Mouse (Mus musculus) fibroblast of lung, adult 2 months (primary cell): ENCODE measurements at regions not wholly inside any gene's neighbourhood (a gene's known extent, or its start where the extent isn't known, plus 50 kb on each side); places are given as distances from the start of the nearest gene placed in this dataset.

ENCODE experiments used
- DNase-seq: peaks from one replicate; pipeline ENCODE4 v3.0.0-alpha.2; 2011; ENCODE audit warnings: low read depth

DNA sequence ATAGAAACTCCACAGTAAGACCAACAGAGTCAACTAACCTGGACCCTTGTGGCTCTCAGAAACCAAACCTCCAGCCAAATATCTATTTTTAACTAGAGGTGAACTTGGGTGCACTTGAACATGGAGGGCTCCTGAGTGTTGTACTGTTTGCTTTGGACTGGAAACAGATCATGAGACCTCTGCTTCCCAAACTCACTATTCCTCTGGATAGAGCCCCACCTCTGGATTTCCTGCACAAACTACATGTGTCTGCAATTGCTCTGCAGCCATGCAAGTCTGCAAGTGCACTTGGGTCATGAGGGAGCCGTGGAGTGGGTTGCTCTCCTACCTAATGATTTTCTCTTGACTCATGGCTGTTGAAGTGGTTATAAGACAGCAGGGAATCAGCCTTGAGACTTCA lies 759.9 kb upstream of the Fam160b2 start:
- no peak for DNase-seq

DNA sequence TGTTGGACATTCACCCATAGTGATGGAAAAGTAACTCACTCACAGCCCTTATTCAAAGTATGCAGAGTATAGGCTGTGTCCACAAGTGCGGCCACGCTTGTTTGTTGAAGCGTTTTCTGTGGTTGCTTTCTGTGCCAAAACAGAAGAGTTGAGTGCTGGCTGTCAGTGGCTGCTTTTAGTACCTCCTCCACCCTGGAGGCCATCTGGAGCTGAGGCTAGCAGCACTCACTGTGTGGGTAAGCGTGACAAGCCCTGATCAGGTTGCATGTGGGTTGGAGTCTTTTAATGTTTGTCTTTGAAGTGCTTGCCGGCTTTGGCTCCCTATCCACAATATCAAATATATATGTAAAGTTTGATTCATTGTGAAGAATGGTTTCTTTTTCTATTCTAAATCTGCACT lies 738.6 kb upstream of the Fam160b2 start:
- no peak for DNase-seq

DNA sequence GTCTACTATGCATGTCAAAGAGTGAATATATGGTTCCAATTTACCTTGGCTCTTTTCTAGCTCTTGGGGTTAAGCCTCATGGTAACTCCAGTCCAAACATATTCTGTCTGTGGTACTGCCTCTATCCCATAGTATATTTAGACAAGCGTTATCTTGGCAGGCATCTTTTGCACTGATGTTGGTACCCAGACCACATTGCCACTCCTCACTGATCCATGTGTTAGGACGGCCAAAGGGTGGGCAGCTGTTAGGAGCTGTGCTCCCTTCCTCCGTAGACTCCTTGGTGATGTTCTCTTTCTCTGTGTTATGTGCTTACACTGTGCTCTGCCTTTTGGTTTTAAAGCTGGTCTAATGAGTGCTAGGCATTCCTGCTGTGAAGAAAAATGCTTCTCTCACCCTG lies 737.3 kb upstream of the Fam160b2 start:
- DNase-seq, result no peak

GRCm38 (mm10) chr14:71334022-71334421 lies 734.4 kb upstream of the Fam160b2 start:
- no peak for DNase-seq

- DNase-seq, result no peak
Observed at GRCm38 (mm10) chr14:71329862-71330630, 730.4 kb upstream of the Fam160b2 start.

DNA sequence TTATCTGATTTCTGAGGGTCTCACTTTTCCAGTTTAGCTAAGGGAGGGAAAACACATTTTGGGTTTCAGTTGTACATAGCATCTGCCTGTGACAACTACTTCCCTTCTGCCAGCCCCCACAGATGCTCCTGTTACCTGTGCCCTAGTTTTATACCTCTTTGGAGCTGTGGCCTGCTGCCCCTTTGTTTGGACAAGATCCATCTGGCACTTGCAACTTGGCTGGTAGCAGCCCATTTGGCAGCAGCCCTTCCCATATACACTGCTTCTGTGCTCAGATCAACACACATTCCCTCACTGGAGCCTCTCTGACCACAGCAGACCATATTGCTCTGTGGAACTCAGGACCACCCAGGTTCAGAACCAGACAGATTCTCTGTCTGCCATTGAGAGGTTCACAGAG lies 728.0 kb upstream of the Fam160b2 start:
- DNase-seq, result no peak

DNA sequence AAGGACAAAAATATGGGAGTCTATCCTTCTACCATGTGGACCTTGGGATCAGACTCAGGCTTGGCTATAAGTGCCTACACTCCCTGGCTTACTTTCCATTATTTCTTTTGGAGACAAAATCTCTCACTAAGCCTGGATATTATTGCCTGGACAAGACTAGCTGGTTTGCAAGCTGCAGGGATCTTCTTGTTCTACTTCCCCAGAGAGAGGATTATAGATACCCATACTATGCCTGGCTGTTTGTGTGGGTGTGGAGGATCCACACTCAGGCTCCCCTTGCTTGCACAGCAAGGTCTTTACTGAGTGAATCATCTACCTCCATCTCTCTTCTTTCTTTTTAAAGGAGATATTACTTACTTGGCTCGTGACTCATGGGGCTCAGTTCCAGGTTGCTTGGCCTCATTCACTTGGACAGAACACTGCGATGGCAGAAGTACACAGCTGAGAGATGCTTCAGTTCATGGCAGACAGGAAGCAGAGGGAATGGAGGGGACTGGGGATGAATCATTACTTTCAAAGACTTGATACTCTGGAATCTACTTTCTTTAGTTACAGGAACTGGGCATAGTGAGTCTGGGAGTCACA lies 727.0 kb upstream of the Fam160b2 start:
- no peak for DNase-seq

DNA sequence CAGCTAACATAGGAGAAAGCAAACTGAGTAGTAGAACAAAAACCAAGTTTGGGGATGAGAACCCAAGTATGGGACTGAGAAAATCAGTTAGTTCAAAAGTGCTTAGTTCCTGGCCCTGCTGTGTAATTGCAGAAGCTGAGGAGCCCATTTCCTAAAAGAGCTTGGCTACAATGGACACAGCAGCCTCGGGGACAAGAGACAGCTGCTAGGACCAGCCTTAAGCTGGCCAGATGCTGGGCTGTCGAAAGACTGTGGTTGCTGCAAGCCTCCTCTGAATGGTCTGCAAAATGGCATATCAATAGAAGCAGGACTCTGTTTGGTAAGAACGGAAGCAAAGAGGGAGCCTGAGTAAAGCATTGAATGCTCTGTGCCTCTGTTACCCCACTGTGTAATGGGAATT lies 715.6 kb upstream of the Fam160b2 start:
- no peak for DNase-seq

DNA sequence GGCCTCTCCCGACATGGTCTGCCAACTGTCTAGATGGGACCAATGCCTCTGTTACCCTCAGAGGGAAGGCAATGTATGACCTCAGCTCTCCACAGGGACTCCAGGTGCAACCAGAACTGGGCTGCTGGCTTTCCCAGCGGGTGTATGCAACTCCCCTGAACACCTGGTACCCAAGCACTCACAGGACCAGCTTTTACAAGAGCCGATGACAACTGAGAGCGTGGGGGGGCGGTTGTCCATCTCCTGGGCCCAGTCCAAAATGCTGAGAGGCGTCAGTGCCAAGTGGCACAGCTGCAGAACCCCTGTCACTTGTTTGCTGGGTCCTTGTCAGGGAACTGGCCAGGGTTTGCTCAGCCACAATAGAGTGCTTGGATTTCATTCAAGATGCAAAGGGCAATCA lies 700.1 kb upstream of the Fam160b2 start:
- no peak for DNase-seq

DNA sequence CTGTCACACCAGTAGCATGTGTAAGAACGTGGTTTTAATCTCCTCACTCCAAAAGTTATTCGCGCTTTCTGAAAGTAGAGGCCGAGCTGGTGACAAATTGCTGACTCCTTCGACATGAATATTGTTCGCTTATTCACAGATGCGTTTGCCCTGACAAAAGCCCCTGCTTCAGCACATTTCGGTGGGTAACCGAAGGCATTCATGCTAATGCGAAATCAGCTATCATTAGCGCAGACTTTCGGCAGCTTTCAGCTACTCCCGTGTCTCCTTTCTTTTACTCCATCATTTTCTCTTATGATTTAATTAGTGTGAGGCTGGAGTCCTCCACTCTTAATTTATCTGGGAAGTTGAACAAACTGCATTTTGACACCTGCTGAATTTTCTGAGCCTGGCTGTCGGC lies 681.9 kb upstream of the Fam160b2 start:
- no peak for DNase-seq

DNA sequence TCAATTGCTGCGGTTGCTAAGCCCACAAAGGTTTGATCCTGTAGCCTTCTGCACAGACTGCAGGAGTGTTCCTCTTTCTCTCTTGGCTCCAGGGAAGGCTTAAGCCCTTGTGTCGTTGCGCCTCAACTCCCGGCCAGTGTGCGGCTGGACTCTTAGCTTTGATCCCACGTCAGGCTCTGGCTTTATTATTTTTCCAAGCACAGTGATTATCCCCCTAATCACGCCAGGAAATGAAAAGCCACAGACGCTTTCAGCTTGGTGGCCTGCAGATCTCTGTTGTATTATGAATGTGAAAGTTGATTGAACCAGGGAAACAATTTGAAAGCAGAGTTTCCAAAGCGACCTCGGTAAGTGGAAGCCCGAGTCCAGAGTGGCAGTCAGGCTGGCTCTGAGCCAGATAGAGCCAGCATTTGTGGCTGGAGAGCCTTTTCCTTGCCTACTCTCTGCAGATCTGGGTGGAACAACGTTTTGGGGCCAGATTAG lies 676.7 kb upstream of the Fam160b2 start:
- no peak for DNase-seq

GRCm38 (mm10) chr14:71272470-71272869 lies 672.8 kb upstream of the Fam160b2 start:
- no peak for DNase-seq

DNA sequence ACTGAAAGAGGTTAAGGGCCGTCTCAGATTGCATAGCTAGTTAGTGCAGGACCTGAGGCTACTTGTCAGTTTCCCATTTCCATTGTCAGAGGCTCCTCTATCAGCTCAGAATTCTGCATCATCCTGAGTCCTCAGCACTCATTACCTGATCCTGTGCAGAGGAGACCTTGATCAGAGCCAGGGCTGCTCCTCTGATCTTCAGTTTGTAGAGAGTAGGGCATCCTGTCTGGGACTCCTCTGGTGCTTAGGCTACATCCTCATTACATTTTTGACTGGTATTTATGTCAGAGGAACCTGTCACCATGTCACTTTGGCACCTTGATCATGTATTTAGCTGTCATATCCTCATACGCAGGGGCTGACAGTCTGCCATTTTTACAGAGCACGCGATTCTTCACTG lies 658.0 kb upstream of the Fam160b2 start:
- no peak for DNase-seq

DNA sequence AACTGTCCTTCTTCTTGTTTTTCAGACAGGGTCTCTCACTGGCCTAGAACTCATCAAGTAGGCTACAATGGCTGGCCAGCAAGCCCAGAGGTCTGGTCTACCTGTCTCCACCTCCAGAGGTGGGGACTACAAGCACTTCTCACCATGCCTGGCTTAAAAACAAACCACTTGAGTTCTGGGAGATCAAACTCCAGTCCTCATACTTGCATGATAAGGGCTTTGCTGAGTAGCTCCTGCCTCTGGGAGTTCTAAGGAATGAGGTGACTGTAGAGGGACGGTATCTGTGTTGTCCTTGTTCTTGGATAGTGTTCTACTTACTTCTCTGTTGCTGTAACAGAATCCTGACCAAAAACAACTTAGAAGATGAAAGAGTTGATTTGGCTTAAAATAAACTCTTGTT lies 654.6 kb upstream of the Fam160b2 start:
- DNase-seq, result no peak

GRCm38 (mm10) chr14:71252136-71252535 lies 652.5 kb upstream of the Fam160b2 start:
- no peak for DNase-seq

DNA sequence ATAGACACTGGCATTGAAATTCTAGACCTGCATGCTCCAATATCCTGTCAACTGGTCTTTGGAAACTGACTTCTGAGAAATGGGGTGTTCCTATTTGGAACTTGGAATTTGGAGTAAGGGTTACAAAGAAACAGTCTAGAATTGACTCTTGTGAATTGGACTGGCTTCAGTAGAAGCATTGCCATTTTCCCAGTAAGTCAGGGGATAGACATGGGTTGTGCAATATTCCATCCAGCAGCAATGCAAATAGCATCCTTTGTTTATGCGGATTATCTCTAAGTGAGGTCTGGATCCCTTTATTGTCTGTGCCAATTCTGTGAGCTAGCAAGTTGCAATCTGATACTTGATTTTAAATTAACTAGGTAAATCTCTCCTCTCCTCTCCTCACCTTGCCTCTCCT lies 651.5 kb upstream of the Fam160b2 start:
- no peak for DNase-seq

- DNase-seq, result no peak
Observed at GRCm38 (mm10) chr14:71249387-71249965, 649.8 kb upstream of the Fam160b2 start.

DNA sequence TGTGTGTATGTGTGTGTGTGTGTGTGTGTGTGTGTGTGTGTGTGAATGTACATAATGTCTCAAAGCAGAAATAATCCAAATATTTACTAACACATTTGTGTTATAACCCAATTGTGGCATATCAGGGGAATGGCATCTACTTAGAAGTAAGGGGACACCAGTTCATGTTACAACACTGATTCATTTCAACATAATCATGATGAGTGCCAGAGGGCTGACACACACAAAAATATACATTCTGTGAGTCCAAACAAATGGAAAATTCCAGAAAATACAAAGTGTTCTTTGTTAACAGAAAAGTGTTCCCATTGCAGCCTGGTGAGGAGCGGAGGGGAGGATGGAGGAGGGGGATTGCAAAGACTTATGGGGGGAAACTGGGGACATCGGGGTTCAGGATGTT lies 648.9 kb upstream of the Fam160b2 start:
- no peak for DNase-seq

DNA sequence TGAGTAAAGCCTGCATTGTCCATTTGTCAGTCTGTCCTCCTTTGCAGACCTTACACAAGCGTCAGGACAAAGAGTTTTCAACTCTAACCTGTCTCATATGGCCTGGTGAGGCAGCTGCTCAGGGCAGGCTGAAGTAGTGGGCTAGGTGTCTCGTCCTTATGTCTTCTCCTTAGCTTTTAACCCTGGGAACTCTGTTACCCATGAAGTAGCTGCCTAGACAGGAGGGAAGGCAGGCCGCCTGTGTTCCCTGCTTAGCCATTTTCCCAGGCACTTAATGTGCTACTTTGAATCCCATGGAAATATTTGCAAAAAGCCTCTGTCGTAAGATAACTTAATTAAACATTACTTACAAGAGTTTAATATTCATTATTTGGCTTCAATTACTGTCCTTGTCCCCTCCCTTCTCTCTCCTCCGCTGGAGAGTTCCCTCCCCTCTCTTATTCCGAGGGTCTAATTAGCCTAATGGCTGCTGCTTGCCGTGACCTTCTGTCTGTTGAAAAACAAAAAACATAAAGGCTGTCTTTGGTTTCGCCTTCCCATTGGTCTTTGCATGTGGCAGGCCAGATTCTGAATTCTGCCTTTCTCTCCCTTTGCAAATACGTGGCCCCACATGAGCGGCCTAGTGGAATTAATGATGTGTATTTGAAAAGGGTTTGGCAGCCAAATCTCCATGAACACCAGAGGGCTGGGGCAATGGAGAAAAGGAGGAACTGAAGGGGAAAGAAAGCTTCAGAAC lies 642.2 kb upstream of the Fam160b2 start:
- no peak for DNase-seq

GRCm38 (mm10) chr14:71236192-71236591 lies 636.6 kb upstream of the Fam160b2 start:
- DNase-seq, result no peak

- DNase-seq, result no peak
Observed at GRCm38 (mm10) chr14:71234900-71235299, 635.3 kb upstream of the Fam160b2 start.

- DNase-seq, result no peak
Observed at GRCm38 (mm10) chr14:71234276-71234675, 634.6 kb upstream of the Fam160b2 start.
